Mouse (Mus musculus): ENCODE measurements around the gene Rnf32. TPM values are rescaled to one million over a fixed set of nuclear protein-coding genes. Genes with fewer than 3 reads are reported as not detected.

Rnf32 gene
- polyA plus RNA-seq, 1 experiment from 2014 or later, result 9.6 TPM

Other genes starting within 250 kb of the Rnf32 start
- gene Lmbr1, start 182.4 kb downstream of the Rnf32 start, polyA plus RNA-seq (2016; fragmentation: Nextera tagmentation; extraction: Ambion mirVana), result 17.0 and 20.0 TPM in 2 replicates
- 27.9 TPM in 2 replicates for gene Nom1, start 238.7 kb downstream of the Rnf32 start, polyA plus RNA-seq (2016; fragmentation: Nextera tagmentation; extraction: Ambion mirVana)

All from midbrain, embryonic 12.5 days (tissue).